Mouse (Mus musculus) small intestine, adult 10 weeks (tissue): ENCODE data around the gene Map4k1. TPM values are rescaled to one million over a fixed set of nuclear protein-coding genes. Genes with fewer than 3 reads are reported as not detected.

ENCODE experiments used
- polyA plus RNA-seq: library from polyadenylated mRNA; stranded (reverse); fragments of 350-450 nt; fragmentation: Illumina TruSeq; extraction: RNeasy Lipid Tissue Mini Kit (QIAGEN cat#74804); gene quantifications from one replicate; pipeline ENCODE4 v1.2.3, GENCODE M21; 2014; ENCODE audit warnings: low replicate concordance

Gene Map4k1
- polyA plus RNA-seq, result 0.22 TPM

GRCm38 (mm10) chr7:28981651-28982273 lies at the start of gene Map4k1, which contains the start of gene Eif3k:
TSS of gene Map4k1 (plus strand) at chr7:28982050.
TSS of gene Eif3k (minus strand) at chr7:28981864.

DNA sequence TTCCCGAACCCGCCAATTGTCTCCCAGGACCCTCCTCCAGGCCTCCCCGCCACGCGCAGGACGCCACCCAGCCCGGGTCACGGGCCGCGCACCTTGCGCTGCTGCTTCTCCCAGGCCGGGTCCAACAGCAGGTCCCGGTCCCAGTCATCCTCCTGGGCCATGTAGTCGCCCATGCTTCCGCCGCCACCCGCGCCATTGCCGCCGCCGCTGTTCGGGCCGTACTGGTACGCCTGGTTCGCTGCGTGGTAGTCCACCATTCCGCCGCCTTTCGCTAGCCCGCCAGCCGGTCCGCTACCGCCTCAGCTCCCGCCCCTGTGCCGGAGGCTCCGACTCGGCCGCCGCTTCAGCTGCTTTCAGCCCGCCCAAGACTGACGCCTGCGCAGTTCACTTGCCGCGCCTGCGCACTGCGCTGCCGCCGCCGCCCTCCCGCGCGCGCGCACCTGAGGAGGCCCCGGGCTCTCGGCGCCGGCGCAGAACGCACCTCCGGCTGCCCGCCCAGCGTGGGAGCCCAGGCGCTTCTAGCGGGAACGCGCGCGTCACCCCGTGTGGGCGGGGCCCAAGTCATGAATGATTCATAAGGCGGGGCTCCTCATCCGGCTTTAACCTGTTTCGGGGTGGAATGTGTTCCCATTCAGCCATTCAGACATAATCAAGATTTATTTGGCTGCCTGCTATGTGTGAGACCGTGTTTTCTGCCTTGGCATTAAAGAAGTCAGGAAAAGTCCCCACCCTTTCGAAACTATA lies 19.8 kb upstream of the Map4k1 start, which contains the start of gene Actn4:
TSS of gene Actn4 (minus strand) at position 414 of the 744 bp plus-strand sequence.

Other genes starting within 250 kb of the Map4k1 start
- gene Mrps12, start 240.2 kb upstream of the Map4k1 start, polyA plus RNA-seq, result 6.5 TPM
- gene Sars2, start 240.1 kb upstream of the Map4k1 start, polyA plus RNA-seq, result not detected
- not detected for gene Ccer2, start 225.9 kb upstream of the Map4k1 start, polyA plus RNA-seq
- 9.9 TPM for gene Sirt2, start 215.3 kb upstream of the Map4k1 start, polyA plus RNA-seq
- gene Nfkbib, start 214.5 kb upstream of the Map4k1 start, polyA plus RNA-seq, result not detected
- gene Rinl, start 193.1 kb upstream of the Map4k1 start, polyA plus RNA-seq, result 1.6 TPM
- 238 TPM for gene Hnrnpl, start 173.5 kb upstream of the Map4k1 start, polyA plus RNA-seq
- gene Ech1, start 156.8 kb upstream of the Map4k1 start, polyA plus RNA-seq, result 2.9 TPM
- gene Lgals4, start 148.2 kb upstream of the Map4k1 start, polyA plus RNA-seq, result 126 TPM
- not detected for gene Lgals7, start 118.2 kb upstream of the Map4k1 start, polyA plus RNA-seq
- gene Capn12, start 100.6 kb upstream of the Map4k1 start, polyA plus RNA-seq, result not detected
- 59.8 TPM for gene Actn4, start 19.7 kb upstream of the Map4k1 start, polyA plus RNA-seq
- 2.5 TPM for gene Eif3k, start 186 bp upstream of the Map4k1 start, polyA plus RNA-seq
- 0.04 TPM for gene Ryr1, start 143.1 kb downstream of the Map4k1 start, polyA plus RNA-seq
- gene Rasgrp4, start 152.8 kb downstream of the Map4k1 start, polyA plus RNA-seq, result 1.3 TPM
- gene Fam98c, start 174.2 kb downstream of the Map4k1 start, polyA plus RNA-seq, result 14.6 TPM
- gene Ggn, start 188.2 kb downstream of the Map4k1 start, polyA plus RNA-seq, result not detected
- gene Spred3, start 188.4 kb downstream of the Map4k1 start, polyA plus RNA-seq, result 2.2 TPM
- 40.1 TPM for gene Psmd8, start 198.7 kb downstream of the Map4k1 start, polyA plus RNA-seq
- 0.41 TPM for gene Catsperg1, start 232.0 kb downstream of the Map4k1 start, polyA plus RNA-seq